Mouse (Mus musculus): Measurements from ENCODE around the gene Mga. TPM values are rescaled to one million over a fixed set of nuclear protein-coding genes. Genes with fewer than 3 reads are reported as not detected.

The Mga gene
- total RNA-seq (2021): 10 to 100 TPM; 25.6 to 34.9 TPM
- long read RNA-seq, experiment 1, partial matches to known transcripts: 4 of 8 reads
- long read RNA-seq, experiment 1, other reads (novel, unspliced or antisense): 4 of 8 reads
- long read RNA-seq, experiment 2, partial matches to known transcripts: 0 of 2 reads
- long read RNA-seq, experiment 2, other reads (novel, unspliced or antisense): 2 of 2 reads

GRCm38 (mm10) chr2:119897090-119897732 lies at the start of gene Mga:
TSS of gene Mga (plus strand) at chr2:119897228.
- DNase-seq (ENCODE audit: low spot score): peak; percentile 94

DNA sequence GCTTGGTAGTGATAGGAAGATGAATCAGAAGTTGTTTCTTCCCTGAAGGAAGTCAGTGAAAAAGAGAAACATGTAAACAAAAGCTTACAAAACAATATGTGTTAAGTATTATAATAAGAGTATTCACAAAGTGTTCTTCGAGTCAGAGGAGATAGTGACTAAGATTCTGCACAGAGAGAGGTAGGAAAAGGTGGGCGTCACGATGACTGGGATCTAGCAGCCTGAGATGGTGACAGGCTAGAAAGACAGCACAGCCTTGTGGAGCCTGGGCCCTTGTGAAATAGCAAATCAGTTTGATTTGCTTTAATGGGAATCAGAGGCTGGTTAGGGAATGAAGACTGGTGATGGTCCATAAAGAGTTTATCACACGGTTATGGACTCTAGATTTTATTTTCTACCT lies 43.2 kb upstream of the Mga start:
- no peak for DNase-seq (ENCODE audit: low spot score)

DNA sequence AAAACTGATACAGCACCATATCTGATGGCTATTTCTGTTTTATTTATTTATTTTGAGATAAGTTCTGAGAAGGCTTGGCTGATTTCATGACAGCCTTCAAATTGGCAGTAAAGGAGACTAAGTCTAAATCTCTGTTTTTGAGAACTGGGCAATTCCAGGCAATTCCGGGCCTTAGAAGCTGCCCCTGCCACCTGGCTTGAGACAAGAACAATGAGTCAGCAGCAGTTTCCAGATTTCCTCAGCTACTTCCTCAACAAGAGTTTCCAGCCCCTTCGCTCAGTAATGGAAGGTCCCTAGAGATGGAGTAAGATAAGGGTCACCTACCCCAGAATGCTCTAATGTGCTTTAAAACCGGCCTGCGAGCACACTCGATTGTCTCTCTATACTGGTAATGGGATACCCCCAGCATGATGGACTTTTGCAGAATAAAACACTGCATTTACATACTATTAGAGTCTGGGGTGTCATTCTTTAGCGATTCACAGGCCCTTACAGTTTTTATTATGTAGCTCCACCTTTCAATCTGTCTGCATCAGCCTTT lies 41.6 kb upstream of the Mga start:
- DNase-seq (ENCODE audit: low spot score): no peak

DNA sequence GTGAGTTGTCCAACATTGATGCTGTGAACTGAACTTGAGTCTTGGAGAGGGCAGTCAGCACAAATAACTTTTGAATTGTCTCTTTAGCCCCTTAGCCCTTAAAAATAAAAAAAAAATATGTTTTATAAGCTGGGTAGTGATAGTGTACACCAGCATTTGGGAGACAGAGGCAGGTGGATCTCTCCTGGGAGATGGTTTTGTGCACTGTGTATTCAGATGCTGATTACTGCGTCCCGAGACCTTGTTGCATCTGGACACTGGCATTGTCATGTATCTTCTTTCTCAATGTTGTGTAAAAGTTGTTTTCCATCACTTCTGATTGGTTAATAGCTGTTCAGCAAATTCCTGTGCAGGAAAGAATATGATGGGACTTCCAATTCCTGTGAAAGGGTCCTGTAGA lies 39.7 kb upstream of the Mga start:
- DNase-seq (ENCODE audit: low spot score): no peak

GRCm38 (mm10) chr2:119864484-119864883 lies 32.5 kb upstream of the Mga start:
- no peak for DNase-seq (ENCODE audit: low spot score)

DNA sequence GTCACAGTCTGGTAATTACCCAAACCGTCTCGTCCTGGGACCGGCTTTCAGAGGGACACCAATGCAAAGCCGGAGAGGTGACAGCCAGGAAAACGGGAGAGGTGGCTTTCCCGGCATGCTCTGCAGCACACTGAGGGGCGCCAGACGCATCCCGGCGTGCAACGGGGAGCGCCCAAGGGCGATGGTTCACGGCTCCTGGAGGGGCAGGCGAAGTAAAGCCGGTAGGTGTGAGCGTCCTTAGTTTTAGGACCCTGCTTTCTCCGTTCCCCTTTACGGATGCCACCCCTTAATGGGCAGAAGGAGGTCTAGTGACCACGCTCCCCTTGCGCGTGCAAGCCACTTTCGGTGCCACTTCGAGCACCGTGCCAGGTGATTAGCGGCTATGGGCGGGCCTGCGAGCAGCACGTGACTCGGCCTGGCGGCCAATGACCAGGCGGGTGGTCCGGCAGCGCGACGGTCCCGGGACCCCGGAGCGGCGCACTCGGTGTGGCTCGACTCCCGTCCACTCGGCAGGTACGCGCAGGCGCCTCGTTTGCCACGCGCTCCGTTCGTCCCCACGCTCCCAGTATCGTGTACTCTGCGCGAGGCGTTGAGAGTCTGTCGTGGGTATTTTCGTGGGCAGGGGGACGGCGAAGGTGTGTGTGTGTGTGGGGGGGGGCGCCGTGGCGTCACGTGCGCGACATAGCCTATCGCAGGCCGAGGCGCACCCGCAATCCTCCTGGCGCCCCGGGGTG lies 24.5 kb upstream of the Mga start:
- peak; percentile 66 for DNase-seq (ENCODE audit: low spot score)

DNA sequence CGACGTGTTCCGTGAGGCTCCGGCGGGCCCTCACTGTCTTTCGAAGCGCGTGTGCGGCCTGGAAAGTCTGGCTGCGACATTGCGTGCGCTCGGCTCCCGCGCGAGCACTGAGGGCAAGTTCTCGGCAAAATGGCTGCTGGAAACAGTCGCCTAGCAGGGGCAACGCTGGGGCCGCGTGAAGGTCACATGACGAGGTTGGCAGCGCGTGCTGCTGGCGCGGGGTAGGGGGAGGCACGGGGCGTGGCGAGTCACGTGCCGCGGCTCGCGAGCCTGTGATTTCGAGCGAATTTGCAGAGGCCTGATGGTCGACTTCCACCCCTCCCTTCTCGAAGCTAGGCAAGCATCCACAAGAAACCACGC lies 23.9 kb upstream of the Mga start:
- peak; percentile 88 for DNase-seq (ENCODE audit: low spot score)

DNA sequence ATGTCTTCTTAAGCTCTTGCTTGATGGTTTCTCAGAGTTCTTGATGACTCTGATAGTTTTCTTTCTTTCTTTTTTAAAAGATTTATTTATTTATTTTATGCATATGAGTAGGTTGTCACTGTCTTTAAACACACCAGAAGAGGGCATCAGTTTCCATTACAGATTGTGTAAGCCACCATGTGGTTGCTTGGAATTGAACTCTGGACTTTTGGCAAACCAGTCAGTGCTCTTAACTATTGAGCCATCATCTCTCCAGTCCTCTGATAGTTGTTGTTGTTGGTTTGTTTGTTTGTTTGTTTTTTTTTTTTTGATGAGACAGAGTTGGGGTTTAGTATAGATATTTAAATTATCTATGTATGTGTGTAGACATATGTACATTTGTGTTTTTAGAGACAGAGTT lies 21.0 kb upstream of the Mga start:
- no peak for DNase-seq (ENCODE audit: low spot score)

DNA sequence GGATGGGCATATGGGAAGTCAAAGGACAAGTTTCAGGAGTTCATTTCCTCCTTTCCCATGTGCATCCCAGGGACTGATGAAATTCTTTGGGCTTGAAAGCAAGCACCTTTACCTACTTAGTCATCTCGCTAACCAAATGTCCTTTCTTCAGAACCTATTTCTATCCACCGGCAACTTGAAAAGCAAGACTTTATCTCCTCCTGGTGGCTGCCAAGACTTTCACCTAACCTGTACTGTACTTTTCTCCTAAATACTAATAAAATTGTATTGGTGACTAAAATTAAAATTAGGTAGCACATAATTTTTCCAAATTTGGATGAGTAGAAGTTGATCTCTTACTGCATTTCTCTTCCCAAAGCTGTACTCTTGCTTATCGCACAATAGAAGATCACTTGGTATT lies 9.8 kb upstream of the Mga start:
- DNase-seq (ENCODE audit: low spot score): no peak

- no peak for DNase-seq (ENCODE audit: low spot score)
These were observed 407 bp upstream of the Mga start for GRCm38 (mm10) chr2:119896553-119897089.

DNA sequence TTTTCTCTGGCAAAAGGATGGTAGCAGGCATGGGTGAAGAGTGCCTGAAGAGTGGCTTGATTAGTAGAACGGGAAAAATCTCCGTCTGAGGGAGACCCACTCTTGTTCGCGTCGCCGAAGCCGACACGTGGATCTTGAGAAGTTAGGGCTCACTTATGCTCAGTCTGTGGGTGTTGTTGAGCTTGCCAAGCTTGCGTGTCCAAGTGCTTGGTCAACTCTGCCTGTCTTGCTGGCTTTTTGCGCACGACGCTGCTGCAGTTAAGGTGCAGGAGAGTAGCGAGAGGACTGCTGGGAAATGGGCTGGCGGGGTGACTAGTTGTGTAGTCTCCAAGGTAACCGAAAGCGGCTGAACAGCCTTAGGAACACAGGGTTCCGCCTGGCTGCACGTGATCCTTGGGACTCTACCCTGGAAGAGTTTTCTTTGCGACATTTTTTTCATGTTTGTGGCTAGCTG lies 1.1 kb downstream of the Mga start:
- peak; percentile 53 for DNase-seq (ENCODE audit: low spot score)

DNA sequence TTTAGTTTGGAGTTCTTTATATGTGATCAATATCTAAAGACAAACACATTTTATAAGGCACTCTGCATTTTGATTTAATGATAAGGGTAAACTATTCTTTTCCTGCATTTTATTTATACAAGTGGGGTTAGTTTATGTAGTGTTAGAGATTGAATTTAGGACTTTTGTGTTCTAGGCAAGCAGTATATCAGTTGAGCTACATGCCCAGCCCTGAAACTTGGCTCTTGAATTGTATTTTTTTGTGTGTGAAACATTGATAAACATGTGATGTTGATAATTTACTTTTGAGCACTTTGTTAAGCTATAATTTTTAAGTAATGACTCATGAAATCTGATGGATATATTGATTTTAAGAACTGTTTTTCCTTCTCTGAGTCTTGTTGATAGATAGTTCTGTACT lies 19.0 kb downstream of the Mga start:
- DNase-seq (ENCODE audit: low spot score): no peak

- DNase-seq (ENCODE audit: low spot score): peak; percentile 17
These were observed 20.8 kb downstream of the Mga start for GRCm38 (mm10) chr2:119917631-119918369.

DNA sequence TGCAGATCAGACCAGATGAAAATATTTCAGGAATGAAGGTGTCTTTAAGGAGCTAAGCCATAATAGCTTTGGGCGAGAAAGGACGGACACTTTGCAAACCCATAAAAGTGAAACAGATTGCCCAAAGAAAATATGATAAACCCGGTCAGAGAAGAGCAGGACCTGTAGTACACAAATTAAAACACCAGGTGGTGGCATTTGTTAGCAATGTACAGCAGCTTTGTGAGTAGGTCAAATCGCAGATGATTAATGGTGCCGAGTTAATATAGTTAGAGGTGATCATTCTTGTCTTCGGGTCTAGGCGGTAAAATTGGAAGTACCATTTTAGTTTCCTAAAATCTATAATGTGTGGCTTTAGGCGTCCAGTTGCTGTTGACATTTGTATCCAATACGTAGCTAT lies 73.5 kb downstream of the Mga start:
- peak; percentile 73 for DNase-seq (ENCODE audit: low spot score)

- DNase-seq (ENCODE audit: low spot score): no peak
These were observed 74.3 kb downstream of the Mga start for GRCm38 (mm10) chr2:119971316-119971715.

- peak; percentile 96 for DNase-seq (ENCODE audit: low spot score)
These were observed 75.0 kb downstream of the Mga start for GRCm38 (mm10) chr2:119971837-119972536.

GRCm38 (mm10) chr2:119972537-119972879 lies 75.5 kb downstream of the Mga start, which contains the start of gene Mapkbp1:
TSS of gene Mapkbp1 (plus strand) at chr2:119972699.
- no peak for DNase-seq (ENCODE audit: low spot score)

GRCm38 (mm10) chr2:119980343-119980986 lies 83.4 kb downstream of the Mga start:
- DNase-seq (ENCODE audit: low spot score): no peak

DNA sequence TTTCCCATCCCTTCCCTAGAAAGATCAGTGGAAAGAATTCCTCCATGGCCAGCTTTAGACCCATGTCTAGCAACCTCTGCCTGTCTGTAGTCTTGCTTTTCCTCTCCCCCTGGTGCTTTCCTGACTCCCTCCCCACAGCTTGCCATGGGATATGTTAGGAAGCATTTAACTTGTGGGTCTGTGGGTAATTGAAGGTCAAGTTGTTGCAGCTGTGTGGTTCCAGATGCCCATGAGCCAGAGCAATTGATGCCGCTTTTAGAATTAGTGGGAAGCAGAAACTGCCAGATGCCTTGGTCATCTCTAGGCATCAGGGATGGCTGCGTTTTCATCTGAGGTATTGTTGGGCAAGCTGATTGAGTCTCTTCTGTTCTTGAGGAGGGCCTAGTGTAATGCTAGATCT lies 84.6 kb downstream of the Mga start:
- no peak for DNase-seq (ENCODE audit: low spot score)

GRCm38 (mm10) chr2:119985871-119986270 lies 88.8 kb downstream of the Mga start:
- no peak for DNase-seq (ENCODE audit: low spot score)

Data from gastrocnemius, adult 18-20 months (tissue).